Mouse (Mus musculus) hindbrain, embryonic 14.5 days (tissue): ENCODE data around the gene Usp49. TPM values are rescaled to one million over a fixed set of nuclear protein-coding genes. Genes with fewer than 3 reads are reported as not detected.

ENCODE experiments used
- ATAC-seq: fragments of 200-750 bp; cut with Nextera tagmentation; 2 replicates; pipeline ENCODE4 v1.8.0; 2017; ENCODE audit warnings: moderate number of reproducible peaks, mild to moderate bottlenecking, moderate TSS enrichment, moderate library complexity; ENCODE audit not compliant: low FRiP score
- DNase-seq: peaks from one replicate; pipeline ENCODE4 v3.0.0-alpha.2; 2015; ENCODE audit warnings: low spot score
- H3K27ac ChIP-seq: fragments of 300-500 bp; sonication (generic); 2 replicates; pipeline ENCODE4 v1.5.1; 2014; ENCODE audit warnings: mild to moderate bottlenecking, moderate library complexity
- H3K27me3 ChIP-seq: fragments of 300-500 bp; sonication (generic); 2 replicates; pipeline ENCODE4 v1.6.1; 2014; ENCODE audit warnings: mild to moderate bottlenecking, low read length, mixed read lengths; ENCODE audit not compliant: control insufficient read depth, insufficient read depth
- H3K36me3 ChIP-seq: fragments of 300-500 bp; sonication (generic); replicated peaks from 2 replicates; pipeline ENCODE4 v1.6.1; 2014; ENCODE audit not compliant: control insufficient read depth, insufficient read depth
- H3K4me1 ChIP-seq: fragments of 300-500 bp; sonication (generic); replicated peaks from 2 replicates; pipeline ENCODE4 v1.6.1; 2014; ENCODE audit warnings: antibody characterized with exemption, low read length, mixed read lengths; ENCODE audit not compliant: control insufficient read depth, insufficient read depth
- H3K4me2 ChIP-seq: fragments of 300-500 bp; sonication (generic); replicated peaks from 2 replicates; pipeline ENCODE4 v1.6.1; 2014; ENCODE audit warnings: mild to moderate bottlenecking, moderate library complexity
- H3K4me3 ChIP-seq: fragments of 300-500 bp; sonication (generic); replicated peaks from 2 replicates; pipeline ENCODE4 v1.5.1; 2014; ENCODE audit warnings: mild to moderate bottlenecking, low read length
- H3K9ac ChIP-seq: fragments of 300-500 bp; sonication (generic); 2 replicates; pipeline ENCODE4 v1.6.1; 2014
- H3K9me3 ChIP-seq: fragments of 300-500 bp; sonication (generic); 2 replicates; pipeline ENCODE4 v1.6.1; 2016; ENCODE audit warnings: low read length; ENCODE audit not compliant: control insufficient read depth
- WGBS: fragments of 180-500 bp; shearing (Covaris S2); extraction: QIAGEN DNeasy Blood & Tissue Kit; methylation state at CpG from one replicate; pipeline ENCODE4 v1.1.7; 2014; 5-methylcytosine and 5-hydroxymethylcytosine counted together
- polyA plus RNA-seq: library from polyadenylated mRNA; unstranded; fragments of >200 nt; fragmentation: Nextera tagmentation; extraction: Ambion mirVana; gene quantifications from 2 replicates; pipeline ENCODE4 v1.2.1, GENCODE M21; 2014

Gene Usp49
- polyA plus RNA-seq, 1 experiment from 2014 or later = 7.6 TPM

- Histone ChIP-seq H3K9ac (no peak overlapping the region), H3K4me3 (no peak overlapping the region), H3K36me3 (peaks cover 80% of the 10 kb centered on the region), H3K4me2 (no peak overlapping the region), H3K27me3 (no peaks in the 10 kb centered on the region), H3K27ac (no peak overlapping the region), H3K4me1 (peaks cover 8% of the 10 kb centered on the region; the same call in 1 of the 2 replicates), H3K9me3 (no peaks in the 10 kb centered on the region)
- ATAC-seq = no peak
- DNase-seq = no peak
- WGBS = 78% methylated on average over 4 of the region's 4 CpGs
Observed at GRCm38 (mm10) chr17:47682836-47683235, 52.3 kb downstream of the Usp49 start.

DNA sequence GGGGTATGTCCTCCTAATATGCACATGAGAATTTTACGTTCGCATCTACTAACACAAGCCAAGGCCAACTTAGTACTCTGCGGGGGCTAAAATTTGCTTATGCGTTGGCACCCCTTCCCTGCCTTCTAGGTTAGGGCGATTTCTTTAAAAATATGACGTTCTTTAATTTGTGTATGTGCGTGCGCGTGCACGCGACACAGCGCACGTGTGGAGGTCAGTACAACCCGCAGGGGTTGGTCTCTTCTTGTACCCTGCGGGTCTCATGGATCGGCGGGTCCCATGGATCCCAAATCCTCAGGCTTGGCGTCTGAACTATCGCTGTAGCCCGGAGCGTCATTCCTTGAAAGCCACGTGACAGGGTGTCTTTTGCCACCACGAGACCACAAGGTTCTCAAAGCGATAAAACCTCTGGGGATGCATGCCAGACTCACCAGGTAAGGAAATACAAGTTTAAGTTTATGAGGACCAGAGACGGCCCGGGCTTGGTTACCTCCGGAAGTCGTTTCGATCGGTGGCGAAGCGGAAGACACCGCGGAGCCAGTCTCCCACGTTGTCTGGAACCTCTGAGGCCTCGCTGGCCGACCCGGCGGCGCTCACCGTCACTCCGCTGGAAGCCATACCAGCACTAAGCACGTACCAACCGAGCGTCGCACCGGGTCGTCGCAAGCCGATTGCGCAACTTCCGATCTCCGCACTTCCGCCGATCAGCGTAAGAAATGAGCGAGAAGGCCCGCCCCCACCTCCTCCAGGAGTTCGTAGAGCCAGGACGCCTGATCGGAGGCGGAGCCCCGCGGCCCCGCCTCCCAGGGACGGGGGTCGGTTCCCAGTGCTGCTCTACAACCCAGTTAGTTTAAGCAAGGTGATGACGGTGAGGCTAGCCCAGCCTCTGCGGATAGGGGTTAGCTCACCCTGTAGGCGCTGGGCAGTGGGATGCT, 57.2 kb downstream of the Usp49 start:
- ATAC-seq = peak; percentile 92
- Histone ChIP-seq H3K36me3 (peaks cover 33% of the 10 kb centered on the region), H3K9me3 (no peaks in the 10 kb centered on the region), H3K9ac (peak overlapping the region; percentile 83), H3K4me2 (peak overlapping the region; percentile 93), H3K4me3 (peak overlapping the region; percentile 64), H3K27ac (peak overlapping the region; percentile 85), H3K27me3 (no peaks in the 10 kb centered on the region), H3K4me1 (peaks cover 16% of the 10 kb centered on the region)
- DNase-seq = peak; percentile 99
- WGBS = 2% methylated on average over 70 of the region's 70 CpGs

DNA sequence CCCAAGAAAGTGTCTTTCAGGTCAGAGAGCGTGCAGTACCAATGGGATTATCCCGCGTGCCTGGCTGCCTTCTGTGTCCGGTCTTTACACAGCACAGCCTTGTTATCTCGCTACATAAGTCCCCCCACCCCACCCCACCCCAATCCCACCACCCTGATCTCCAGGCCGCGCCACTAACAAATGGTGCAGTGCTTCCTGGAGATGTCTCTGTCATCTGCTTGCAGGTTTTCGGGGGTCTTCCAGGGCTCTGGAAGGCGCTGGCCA, 57.8 kb downstream of the Usp49 start, which contains the start of gene Tomm6:
Tomm6 (minus strand) TSS at position 43 of the 264 bp plus-strand sequence.
- Histone ChIP-seq H3K27me3 (no peaks in the 10 kb centered on the region), H3K9me3 (no peaks in the 10 kb centered on the region), H3K4me2 (peak within 1 kb of the TSS; percentile 93), H3K9ac (peak within 1 kb of the TSS; percentile 83), H3K36me3 (peaks cover 27% of the 10 kb centered on the region), H3K4me3 (peak within 1 kb of the TSS; percentile 64), H3K27ac (peak within 1 kb of the TSS; percentile 85), H3K4me1 (peaks cover 16% of the 10 kb centered on the region)
- WGBS = under 1% methylated on average over 9 of the region's 9 CpGs
- ATAC-seq (no peak), DNase-seq (no peak)

GRCm38 (mm10) chr17:47688608-47689575, 58.4 kb downstream of the Usp49 start, which contains the start of gene Frs3:
Gene Frs3 (plus strand): TSS chr17:47689030.
- peak within 1 kb of the TSS; percentile 83 for H3K9ac ChIP-seq
- H3K36me3 ChIP-seq = peaks cover 22% of the 10 kb centered on the region
- peak within 1 kb of the TSS; percentile 64 for H3K4me3 ChIP-seq
- peak; percentile 60 for DNase-seq
- H3K4me2 ChIP-seq = peak within 1 kb of the TSS; percentile 93
- WGBS = 1% methylated on average over 52 of the region's 58 CpGs
- no peaks in the 10 kb centered on the region for H3K27me3 ChIP-seq
- peak within 1 kb of the TSS; percentile 85 for H3K27ac ChIP-seq
- H3K4me1 ChIP-seq = peaks cover 16% of the 10 kb centered on the region
- ATAC-seq = peak; percentile 69
- no peaks in the 10 kb centered on the region for H3K9me3 ChIP-seq

GRCm38 (mm10) chr17:47689894-47690293, 59.4 kb downstream of the Usp49 start:
- Histone ChIP-seq H3K36me3 (peaks cover 12% of the 10 kb centered on the region), H3K27me3 (no peaks in the 10 kb centered on the region), H3K4me1 (peaks cover 16% of the 10 kb centered on the region), H3K9ac (peak overlapping the region; percentile 83), H3K4me3 (peak overlapping the region; percentile 64), H3K27ac (no peak overlapping the region), H3K4me2 (peak overlapping the region; percentile 93), H3K9me3 (no peaks in the 10 kb centered on the region)
- DNase-seq (no peak), ATAC-seq (no peak)
- WGBS = 88% methylated on average over 7 of the region's 8 CpGs

DNA sequence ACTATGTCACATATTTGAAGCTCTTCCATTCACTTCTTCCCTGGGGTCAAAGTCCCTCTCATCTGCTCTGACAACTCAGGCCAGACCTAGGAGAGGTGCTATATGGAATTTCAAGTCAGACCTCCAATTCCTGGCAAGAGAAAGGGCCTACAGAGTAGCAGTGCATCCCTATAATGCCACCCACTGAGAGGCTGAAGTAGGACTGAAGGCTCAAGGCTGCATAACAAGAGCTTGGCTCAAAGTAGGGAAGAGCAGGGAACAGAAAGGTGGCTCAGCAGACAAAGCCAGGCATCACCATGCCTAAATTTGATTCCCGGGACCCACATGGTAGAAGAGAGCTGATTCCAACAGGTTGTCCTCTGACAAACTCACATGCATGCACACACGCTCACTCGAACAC, 61.2 kb downstream of the Usp49 start:
- no peaks in the 10 kb centered on the region for H3K36me3 ChIP-seq
- H3K4me3 ChIP-seq = no peak overlapping the region
- no peak overlapping the region for H3K27ac ChIP-seq
- ATAC-seq (no peak), DNase-seq (no peak)
- H3K4me1 ChIP-seq = peaks cover 20% of the 10 kb centered on the region
- no peaks in the 10 kb centered on the region for H3K27me3 ChIP-seq
- WGBS = 94% methylated on average over 3 of the region's 3 CpGs
- H3K4me2 ChIP-seq = no peak overlapping the region
- H3K9ac ChIP-seq = no peak overlapping the region
- no peaks in the 10 kb centered on the region for H3K9me3 ChIP-seq

DNA sequence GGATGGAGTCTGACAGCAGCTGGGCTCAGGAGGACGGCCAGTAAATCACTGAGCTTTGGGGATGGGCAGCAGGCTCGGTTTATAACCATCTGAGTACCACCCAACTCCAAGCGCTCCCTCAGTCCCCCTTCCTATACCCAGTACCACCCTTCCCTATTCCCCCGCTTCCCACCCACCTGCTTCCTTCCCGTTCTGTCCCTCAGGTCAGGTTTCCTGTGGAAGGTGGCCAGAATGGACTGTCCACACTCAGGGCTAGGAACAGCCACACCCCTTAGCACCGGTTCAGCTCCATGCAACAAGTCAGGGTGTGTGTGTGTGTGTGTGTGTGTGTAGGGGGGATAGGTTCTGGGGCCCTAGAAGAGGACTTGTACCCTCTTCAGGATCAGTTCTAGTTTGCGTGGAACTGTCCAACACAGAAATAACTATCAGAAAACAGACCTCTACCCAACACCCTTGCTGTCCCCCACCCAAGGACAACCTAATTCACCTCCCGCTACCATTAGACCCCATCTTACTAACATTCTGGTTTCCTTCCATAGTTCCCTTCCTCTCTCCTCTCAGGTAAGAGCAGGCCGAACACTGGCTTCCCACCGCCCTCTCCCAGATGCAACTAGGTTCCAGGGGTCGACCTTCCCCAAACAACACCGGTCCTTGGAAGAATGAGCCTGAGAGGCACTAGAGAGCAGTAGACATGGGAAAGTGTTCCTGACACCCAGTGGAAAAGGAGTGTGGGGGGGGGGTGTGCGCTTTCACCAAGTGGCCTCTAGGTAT, 63.4 kb downstream of the Usp49 start:
- peak overlapping the region; percentile 80 for H3K4me3 ChIP-seq
- H3K27me3 ChIP-seq = no peaks in the 10 kb centered on the region
- H3K36me3 ChIP-seq = no peaks in the 10 kb centered on the region
- no peak; the same call in 1 of the 2 replicates for ATAC-seq
- no peak overlapping the region for H3K27ac ChIP-seq
- DNase-seq = no peak
- peak overlapping the region; percentile 90 for H3K9ac ChIP-seq
- H3K4me1 ChIP-seq = peaks cover 12% of the 10 kb centered on the region
- 38% methylated on average over 12 of the region's 13 CpGs for WGBS
- H3K9me3 ChIP-seq = no peaks in the 10 kb centered on the region
- H3K4me2 ChIP-seq = peak overlapping the region; percentile 55

- Histone ChIP-seq H3K27me3 (no peaks in the 10 kb centered on the region), H3K9ac (peak within 1 kb of the TSS; percentile 90), H3K4me1 (peaks cover 12% of the 10 kb centered on the region), H3K36me3 (peaks cover 2% of the 10 kb centered on the region; the same call in 1 of the 2 replicates), H3K27ac (peak within 1 kb of the TSS; percentile 82), H3K4me2 (peak within 1 kb of the TSS; percentile 55), H3K9me3 (no peaks in the 10 kb centered on the region), H3K4me3 (peak within 1 kb of the TSS; percentile 80)
- 0% methylated on average over 3 of the region's 3 CpGs for WGBS
- no peak for DNase-seq
- ATAC-seq = no peak
Observed at GRCm38 (mm10) chr17:47694442-47694502, 63.8 kb downstream of the Usp49 start, which contains the start of gene Gm21981. Gene Gm21981 (minus strand): TSS chr17:47694455.
